Mouse (Mus musculus): ENCODE results near the gene Ttc23.
A peak's percentile ranks its signal among the peaks of the same experiment; 100 is the strongest.

Ttc23 gene

GRCm38 (mm10) chr7:67647277-67647676 lies at the start of gene Ttc23:
Gene Ttc23, plus strand, starts transcription at chr7:67647410.
- DNase-seq: no peak

GRCm38 (mm10) chr7:67598050-67598449 lies 49.2 kb upstream of the Ttc23 start:
- DNase-seq: peak; percentile 62

- no peak for DNase-seq
Measured at GRCm38 (mm10) chr7:67605114-67605513, 42.1 kb upstream of the Ttc23 start.

GRCm38 (mm10) chr7:67606250-67606649 lies 41.0 kb upstream of the Ttc23 start:
- DNase-seq: no peak

- no peak for DNase-seq
Measured at GRCm38 (mm10) chr7:67607669-67608347, 39.4 kb upstream of the Ttc23 start.

- DNase-seq: no peak
Measured at GRCm38 (mm10) chr7:67608348-67609024, 38.7 kb upstream of the Ttc23 start.

- DNase-seq: no peak
Measured at GRCm38 (mm10) chr7:67613795-67614463, 33.3 kb upstream of the Ttc23 start.

GRCm38 (mm10) chr7:67614464-67614861 lies 32.7 kb upstream of the Ttc23 start:
- DNase-seq: no peak

- DNase-seq: no peak
Measured at GRCm38 (mm10) chr7:67616890-67617289, 30.3 kb upstream of the Ttc23 start.

GRCm38 (mm10) chr7:67617646-67618045 lies 29.6 kb upstream of the Ttc23 start:
- no peak for DNase-seq

- no peak for DNase-seq
Measured at GRCm38 (mm10) chr7:67618316-67618715, 28.9 kb upstream of the Ttc23 start.

- DNase-seq: no peak
Measured at GRCm38 (mm10) chr7:67619836-67620235, 27.4 kb upstream of the Ttc23 start.

GRCm38 (mm10) chr7:67622151-67622550 lies 25.1 kb upstream of the Ttc23 start:
- no peak for DNase-seq

- no peak for DNase-seq
Measured at GRCm38 (mm10) chr7:67626671-67627070, 20.5 kb upstream of the Ttc23 start.

- no peak for DNase-seq
Measured at GRCm38 (mm10) chr7:67629681-67630080, 17.5 kb upstream of the Ttc23 start.

GRCm38 (mm10) chr7:67630817-67631216 lies 16.4 kb upstream of the Ttc23 start:
- DNase-seq: peak; percentile 83

GRCm38 (mm10) chr7:67632380-67632779 lies 14.8 kb upstream of the Ttc23 start:
- no peak for DNase-seq

GRCm38 (mm10) chr7:67634210-67634609 lies 13.0 kb upstream of the Ttc23 start:
- DNase-seq: peak; percentile 24

GRCm38 (mm10) chr7:67636161-67636560 lies 11.0 kb upstream of the Ttc23 start:
- no peak for DNase-seq

GRCm38 (mm10) chr7:67639006-67639405 lies 8.2 kb upstream of the Ttc23 start:
- DNase-seq: no peak

- DNase-seq: no peak
Measured at GRCm38 (mm10) chr7:67642955-67643354, 4.3 kb upstream of the Ttc23 start.

GRCm38 (mm10) chr7:67644291-67644690 lies 2.9 kb upstream of the Ttc23 start:
- no peak for DNase-seq

- peak; percentile 99 for DNase-seq
Measured at GRCm38 (mm10) chr7:67644833-67645680, 2.2 kb upstream of the Ttc23 start, which contains the start of gene Lrrc28. Gene Lrrc28, minus strand, starts transcription at chr7:67645268.

Measured in kidney, adult 18-20 months (tissue).